Mouse (Mus musculus) thymus, adult 18-20 months (tissue): Measurements from ENCODE around the gene Zp2.

Experiments used
- DNase-seq, 2 experiments: peaks; one replicate each; pipeline ENCODE4 v3.0.0; 2022; ENCODE audit warnings: mixed read lengths in 2 of 2

Gene Zp2

GRCm38 (mm10) chr7:120145191-120145590, at the start of gene Zp2:
Zp2 (minus strand) TSS chr7:120145291.
- no peak for DNase-seq

- no peak for DNase-seq
Measured at GRCm38 (mm10) chr7:120192816-120193215, 47.7 kb upstream of the Zp2 start.

GRCm38 (mm10) chr7:120192207-120192606, 47.1 kb upstream of the Zp2 start:
- no peak for DNase-seq

- no peak for DNase-seq
Measured at GRCm38 (mm10) chr7:120190150-120190665, 45.1 kb upstream of the Zp2 start.

- no peak for DNase-seq
Measured at GRCm38 (mm10) chr7:120189369-120190149, 44.5 kb upstream of the Zp2 start.

GRCm38 (mm10) chr7:120188946-120189345, 43.9 kb upstream of the Zp2 start:
- DNase-seq: no peak

- DNase-seq: no peak
Measured at GRCm38 (mm10) chr7:120182891-120183290, 37.8 kb upstream of the Zp2 start.

GRCm38 (mm10) chr7:120181401-120182230, 36.5 kb upstream of the Zp2 start:
- no peak for DNase-seq

- DNase-seq: no peak
Measured at GRCm38 (mm10) chr7:120180547-120180946, 35.5 kb upstream of the Zp2 start.

GRCm38 (mm10) chr7:120178935-120179334, 33.8 kb upstream of the Zp2 start:
- DNase-seq: no peak

- DNase-seq: no peak
Measured at GRCm38 (mm10) chr7:120177611-120178010, 32.5 kb upstream of the Zp2 start.

- DNase-seq: no peak
Measured at GRCm38 (mm10) chr7:120174723-120175504, 29.8 kb upstream of the Zp2 start.

- DNase-seq: no peak
Measured at GRCm38 (mm10) chr7:120173603-120174244, 28.6 kb upstream of the Zp2 start, which contains the start of gene Anks4b. Anks4b (plus strand) TSS chr7:120173858.

- no peak for DNase-seq
Measured at GRCm38 (mm10) chr7:120172188-120172700, 27.2 kb upstream of the Zp2 start.

GRCm38 (mm10) chr7:120163581-120164251, 18.6 kb upstream of the Zp2 start:
- no peak for DNase-seq

- DNase-seq: no peak
Measured at GRCm38 (mm10) chr7:120158121-120158613, 13.1 kb upstream of the Zp2 start.

GRCm38 (mm10) chr7:120157575-120158061, 12.5 kb upstream of the Zp2 start:
- DNase-seq: no peak

- no peak for DNase-seq
Measured at GRCm38 (mm10) chr7:120156841-120157409, 11.8 kb upstream of the Zp2 start.

- no peak for DNase-seq
Measured at GRCm38 (mm10) chr7:120150898-120151297, 5.8 kb upstream of the Zp2 start.

- DNase-seq: no peak
Measured at GRCm38 (mm10) chr7:120150257-120150656, 5.2 kb upstream of the Zp2 start.

GRCm38 (mm10) chr7:120142743-120143142, 2.3 kb downstream of the Zp2 start:
- DNase-seq: no peak
